13 mouse cellular contexts compared by ENCODE assay signal in genomic region chr10:61212817-61213216, GRCm38 (mm10). TPM values are rescaled to one million over a fixed set of nuclear protein-coding genes. Genes with fewer than 3 reads are reported as not detected.
DNase-seq lines count a peak whose midpoint lies in the region; ATAC-seq lines count a peak whose summit lies in the region.
"Had no signal": no experiment of that assay in that cellular context is flagged by ENCODE, and none has a peak within 500 bp of the region (broad histone marks: within the 10 kb centered on the region; RNA-seq: fewer than 3 reads in every experiment).

No protein-coding gene starts in this region.

- no peaks in the 10 kb centered on the region for H3K36me3 ChIP-seq in heart, embryonic 12.5 days
- no peaks in the 10 kb centered on the region for H3K36me3 ChIP-seq in neural tube, embryonic 12.5 days
- H3K36me3 ChIP-seq in neural tube, embryonic 15.5 days = no peaks in the 10 kb centered on the region
- H3K36me3 ChIP-seq: heart, embryonic 13.5 days had no signal

- H3K4me1 ChIP-seq in heart, embryonic 12.5 days (replicated peaks) = peaks cover 12% of the 10 kb centered on the region
- no peaks in the 10 kb centered on the region for H3K4me1 ChIP-seq in neural tube, embryonic 12.5 days
- peaks cover 5% of the 10 kb centered on the region; the same call in 1 of the 2 replicates for H3K4me1 ChIP-seq in neural tube, embryonic 15.5 days

- H3K4me2 ChIP-seq in heart, embryonic 12.5 days = peak overlapping the region; percentile 6; the same call in 1 of the 2 replicates
- no peak overlapping the region for H3K4me2 ChIP-seq in neural tube, embryonic 12.5 days (replicated peaks)
- H3K4me2 ChIP-seq in neural tube, embryonic 15.5 days = no peak overlapping the region
- H3K4me2 ChIP-seq: heart, embryonic 13.5 days had no signal

- no peak for DNase-seq in heart, adult 18-20 months
- peak; percentile 55 for DNase-seq in liver
- no peak for DNase-seq in MN1 (ENCODE audit: low spot score)
- no peak for DNase-seq in right cerebral cortex, adult 18-20 months
- no peak for DNase-seq in frontal cortex, postnatal 25 days (ENCODE audit: low spot score in 2 of 2)
- DNase-seq: B cell, adult 2 months; cerebellum, postnatal 36 days; forebrain, postnatal 0 days; kidney, adult 8-10 months had no signal

- WGBS in heart, embryonic 12.5 days = 11% methylated on average over 10 of the region's 11 CpGs
- 7% methylated on average over 11 of the region's 11 CpGs for WGBS in neural tube, embryonic 12.5 days
- WGBS in neural tube, embryonic 15.5 days = 9% methylated on average over 11 of the region's 11 CpGs

- peak; percentile 59 for ATAC-seq in heart, embryonic 12.5 days (ENCODE audit: insufficient number of reproducible peaks, low FRiP score)
- 0 out of 2 replicates have a peak, but pooled peaks have one; percentile 9 for ATAC-seq in neural tube, embryonic 12.5 days (ENCODE audit: low FRiP score, low read depth)
- ATAC-seq in neural tube, embryonic 15.5 days (ENCODE audit: low FRiP score) = no peak
- ATAC-seq: forebrain, postnatal 0 days had no signal

- H3K4me3 ChIP-seq in heart, embryonic 12.5 days = no peak overlapping the region
- H3K4me3 ChIP-seq in neural tube, embryonic 12.5 days = no peak overlapping the region
- H3K4me3 ChIP-seq in neural tube, embryonic 15.5 days (replicated peaks) = no peak overlapping the region
- H3K4me3 ChIP-seq: heart, embryonic 13.5 days had no signal

- H3K27me3 ChIP-seq in heart, embryonic 12.5 days (replicated peaks) = peaks cover 19% of the 10 kb centered on the region
- H3K27me3 ChIP-seq in neural tube, embryonic 12.5 days (replicated peaks) = peaks cover 10% of the 10 kb centered on the region; the same call in 1 of the 2 replicates
- H3K27me3 ChIP-seq in neural tube, embryonic 15.5 days (replicated peaks) = 0 out of 2 replicates have a peak, but pooled peaks cover 5% of the 10 kb centered on the region

- peaks cover 6% of the 10 kb centered on the region for H3K9me3 ChIP-seq in heart, embryonic 12.5 days (replicated peaks)
- H3K9me3 ChIP-seq in neural tube, embryonic 12.5 days = no peaks in the 10 kb centered on the region
- no peaks in the 10 kb centered on the region for H3K9me3 ChIP-seq in neural tube, embryonic 15.5 days (replicated peaks)

- H3K27ac ChIP-seq in heart, embryonic 12.5 days (ENCODE audit: poor library complexity, severe bottlenecking) = no peak overlapping the region
- no peak overlapping the region for H3K27ac ChIP-seq in neural tube, embryonic 12.5 days
- H3K27ac ChIP-seq in neural tube, embryonic 15.5 days (replicated peaks) = no peak overlapping the region
- H3K27ac ChIP-seq: heart, embryonic 13.5 days had no signal

- H3K9ac ChIP-seq in heart, embryonic 12.5 days = no peak overlapping the region
- H3K9ac ChIP-seq in neural tube, embryonic 12.5 days = no peak overlapping the region
- no peak overlapping the region for H3K9ac ChIP-seq in neural tube, embryonic 15.5 days (replicated peaks)
- H3K9ac ChIP-seq: forebrain, postnatal 0 days; heart, embryonic 13.5 days had no signal

RNA-seq across cellular contexts. Expression of gene Tbata, which starts 41.1 kb away (rescaled TPM):
- not detected in 2 replicates for polyA plus RNA-seq in heart, embryonic 12.5 days (2016; fragmentation: Nextera tagmentation; extraction: Ambion mirVana)
- not detected for total RNA-seq in heart, adult 18-20 months (2021)
- 0.67 and 0.79 TPM in 2 replicates for polyA plus RNA-seq in neural tube, embryonic 12.5 days (2016; fragmentation: Nextera tagmentation; extraction: Ambion mirVana)
- 73.7 TPM in 1 of 2 replicates, not detected in the other for polyA plus RNA-seq in neural tube, embryonic 15.5 days (2015; fragmentation: Nextera tagmentation; extraction: Ambion mirVana)
- polyA plus RNA-seq: heart, embryonic 13.5 days had no signal
